Mouse (Mus musculus): ENCODE measurements around the gene Tmx2. TPM values are rescaled to one million over a fixed set of nuclear protein-coding genes. Genes with fewer than 3 reads are reported as not detected.
"Not testable (repeated sequence)": the region's sequence is repeated elsewhere in the genome, so short reads cannot be mapped to it uniquely, and the experiment has no call there.

The Tmx2 gene
- total RNA-seq, 2 experiments from 2014 or later: 36.2 to 52.6 TPM

- ATAC-seq (replicated peaks; ENCODE audit: poor library complexity, severe bottlenecking): no peak
Measured at GRCm38 (mm10) chr2:84690050-84690449, 11.1 kb upstream of the Tmx2 start.

GRCm38 (mm10) chr2:84688080-84688844 is 9.3 kb upstream of the Tmx2 start:
- ATAC-seq (replicated peaks; ENCODE audit: poor library complexity, severe bottlenecking): no peak

GRCm38 (mm10) chr2:84682605-84683183 is 3.8 kb upstream of the Tmx2 start:
- no peak for ATAC-seq (replicated peaks; ENCODE audit: poor library complexity, severe bottlenecking)

- peak; percentile 96 for ATAC-seq (replicated peaks; ENCODE audit: poor library complexity, severe bottlenecking)
Measured at GRCm38 (mm10) chr2:84677968-84678880, 716 bp downstream of the Tmx2 start, which contains the start of the genes Gm28635 and Med19. Gene Gm28635 (minus strand): TSS chr2:84678041. Gene Med19 (plus strand): TSS chr2:84678402.

GRCm38 (mm10) chr2:84677270-84677967 is 1.5 kb downstream of the Tmx2 start:
- peak; percentile 42 for ATAC-seq (replicated peaks; ENCODE audit: poor library complexity, severe bottlenecking)

- ATAC-seq (replicated peaks; ENCODE audit: poor library complexity, severe bottlenecking): not testable (repeated sequence)
Measured at GRCm38 (mm10) chr2:84671535-84671934, 7.4 kb downstream of the Tmx2 start.

GRCm38 (mm10) chr2:84670569-84670933 is 8.4 kb downstream of the Tmx2 start, which contains the start of gene Selenoh:
Gene Selenoh (minus strand): TSS chr2:84670770.
- peak; percentile 86 for ATAC-seq (replicated peaks; ENCODE audit: poor library complexity, severe bottlenecking)

- peak; percentile 47 for ATAC-seq (replicated peaks; ENCODE audit: poor library complexity, severe bottlenecking)
Measured at GRCm38 (mm10) chr2:84669828-84670568, 8.9 kb downstream of the Tmx2 start.

- no peak for ATAC-seq (replicated peaks; ENCODE audit: poor library complexity, severe bottlenecking)
Measured at GRCm38 (mm10) chr2:84666081-84666480, 12.9 kb downstream of the Tmx2 start.

- ATAC-seq (replicated peaks; ENCODE audit: poor library complexity, severe bottlenecking): peak; percentile 71
Measured at GRCm38 (mm10) chr2:84662866-84663265, 16.1 kb downstream of the Tmx2 start.

GRCm38 (mm10) chr2:84660253-84660652 is 18.7 kb downstream of the Tmx2 start:
- ATAC-seq (replicated peaks; ENCODE audit: poor library complexity, severe bottlenecking): peak; percentile 72

- ATAC-seq (replicated peaks; ENCODE audit: poor library complexity, severe bottlenecking): no peak
Measured at GRCm38 (mm10) chr2:84658806-84659205, 20.1 kb downstream of the Tmx2 start, which contains the start of gene Btbd18. Gene Btbd18 (plus strand): TSS chr2:84659079.

- ATAC-seq (replicated peaks; ENCODE audit: poor library complexity, severe bottlenecking): peak; percentile 95
Measured at GRCm38 (mm10) chr2:84655864-84656263, 23.1 kb downstream of the Tmx2 start.

GRCm38 (mm10) chr2:84653354-84653753 is 25.6 kb downstream of the Tmx2 start:
- ATAC-seq (replicated peaks; ENCODE audit: poor library complexity, severe bottlenecking): no peak

- ATAC-seq (replicated peaks; ENCODE audit: poor library complexity, severe bottlenecking): peak; percentile 98
Measured at GRCm38 (mm10) chr2:84650464-84651195, 28.3 kb downstream of the Tmx2 start, which contains the start of gene Ctnnd1. Gene Ctnnd1 (minus strand): TSS chr2:84650765.

- ATAC-seq (replicated peaks; ENCODE audit: poor library complexity, severe bottlenecking): peak; percentile 12; the same call in 1 of the 2 replicates
Measured at GRCm38 (mm10) chr2:84649674-84650073, 29.3 kb downstream of the Tmx2 start.

GRCm38 (mm10) chr2:84648369-84648768 is 30.6 kb downstream of the Tmx2 start:
- no peak for ATAC-seq (replicated peaks; ENCODE audit: poor library complexity, severe bottlenecking)

GRCm38 (mm10) chr2:84647051-84647568 is 31.8 kb downstream of the Tmx2 start:
- ATAC-seq (replicated peaks; ENCODE audit: poor library complexity, severe bottlenecking): no peak
